Mouse (Mus musculus) kidney, adult 18-20 months (tissue): ENCODE data around the gene Tldc1.

Source experiments
- DNase-seq: peaks from one replicate; pipeline ENCODE4 v3.0.0; 2021

Tldc1 gene

GRCm38 (mm10) chr8:119716730-119717299 lies 61.4 kb downstream of the Tldc1 start:
- DNase-seq = no peak

- DNase-seq = peak; percentile 36
Observed at GRCm38 (mm10) chr8:119715221-119715620, 63.0 kb downstream of the Tldc1 start.

DNA sequence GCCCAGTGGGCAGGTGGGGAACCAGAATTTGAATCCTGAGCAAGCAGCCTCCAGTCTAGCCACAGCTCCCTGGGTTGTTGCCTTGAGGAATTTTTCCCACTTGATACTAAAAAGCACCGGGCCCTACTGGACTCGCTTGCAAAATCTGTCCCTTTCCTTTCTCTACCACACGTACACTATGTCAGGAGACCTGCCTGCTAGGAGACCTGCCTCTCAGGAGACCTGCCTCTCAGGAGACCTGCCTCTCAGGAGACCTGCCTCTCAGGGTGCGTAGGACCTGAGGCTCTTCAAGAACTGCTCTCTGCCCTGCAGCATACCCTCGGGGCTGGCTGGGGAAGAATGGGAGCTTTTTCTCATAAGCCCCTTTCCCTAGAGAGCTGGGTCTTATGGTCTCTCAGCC lies 64.8 kb downstream of the Tldc1 start:
- DNase-seq = no peak

GRCm38 (mm10) chr8:119712226-119712625 lies 66.0 kb downstream of the Tldc1 start:
- no peak for DNase-seq
